Mouse (Mus musculus) neural tube, embryonic 12.5 days (tissue): ENCODE data around the gene Dqx1. TPM values are rescaled to one million over a fixed set of nuclear protein-coding genes. Genes with fewer than 3 reads are reported as not detected.
A peak's percentile ranks its signal among the peaks of the same experiment; 100 is the strongest.

Experiments
- ATAC-seq: fragments of 200-750 bp; cut with Nextera tagmentation; 2 replicates; pipeline ENCODE4 v1.8.0; 2017; ENCODE audit warnings: low read depth, mild to moderate bottlenecking, moderate TSS enrichment, moderate library complexity; ENCODE audit not compliant: low FRiP score
- H3K27ac ChIP-seq: fragments of 300-500 bp; sonication (generic); 2 replicates; pipeline ENCODE4 v1.5.1; 2016
- H3K27me3 ChIP-seq: fragments of 300-500 bp; sonication (generic); replicated peaks from 2 replicates; pipeline ENCODE4 v1.6.1; 2016; ENCODE audit warnings: mild to moderate bottlenecking
- H3K36me3 ChIP-seq: fragments of 300-500 bp; sonication (generic); 2 replicates; pipeline ENCODE4 v1.6.1; 2016; ENCODE audit warnings: mild to moderate bottlenecking
- H3K4me1 ChIP-seq: fragments of 300-500 bp; sonication (generic); 2 replicates; pipeline ENCODE4 v1.6.1; 2016
- H3K4me2 ChIP-seq: fragments of 300-500 bp; sonication (generic); replicated peaks from 2 replicates; pipeline ENCODE4 v1.6.1; 2016; ENCODE audit warnings: mild to moderate bottlenecking
- H3K4me3 ChIP-seq: fragments of 300-500 bp; sonication (generic); 2 replicates; pipeline ENCODE4 v1.5.1; 2016
- H3K9ac ChIP-seq: fragments of 300-500 bp; sonication (generic); 2 replicates; pipeline ENCODE4 v1.6.1; 2016; ENCODE audit warnings: mild to moderate bottlenecking
- H3K9me3 ChIP-seq: fragments of 300-500 bp; sonication (generic); 2 replicates; pipeline ENCODE4 v1.6.1; 2016; ENCODE audit warnings: mild to moderate bottlenecking
- WGBS: fragments of 180-500 bp; shearing (Covaris S2); methylation state at CpG from one replicate; pipeline ENCODE4 v1.1.7; 2016; 5-methylcytosine and 5-hydroxymethylcytosine counted together
- polyA plus RNA-seq: library from polyadenylated mRNA; unstranded; fragments of >200 nt; fragmentation: Nextera tagmentation; extraction: Ambion mirVana; gene quantifications from 2 replicates; pipeline ENCODE4 v1.2.1, GENCODE M21; 2016

Dqx1 gene
- polyA plus RNA-seq, 1 experiment from 2014 or later, result 2.1 TPM

GRCm38 (mm10) chr6:83037188-83037587 lies 20.5 kb upstream of the Dqx1 start:
- Histone ChIP-seq H3K9me3 (no peaks in the 10 kb centered on the region), H3K9ac (no peak overlapping the region), H3K27me3 (peaks cover 26% of the 10 kb centered on the region), H3K4me1 (peaks cover 32% of the 10 kb centered on the region), H3K36me3 (no peaks in the 10 kb centered on the region), H3K4me3 (no peak overlapping the region), H3K27ac (no peak overlapping the region), H3K4me2 (no peak overlapping the region)
- no peak for ATAC-seq
- 87% methylated on average over 8 of the region's 8 CpGs for WGBS

- Histone ChIP-seq H3K27ac (no peak overlapping the region), H3K9me3 (no peaks in the 10 kb centered on the region), H3K4me2 (peak overlapping the region; percentile 62), H3K36me3 (no peaks in the 10 kb centered on the region), H3K4me1 (peaks cover 19% of the 10 kb centered on the region), H3K27me3 (peaks cover 18% of the 10 kb centered on the region), H3K9ac (0 out of 2 replicates have a peak overlapping the region, but pooled peaks have one; percentile 14), H3K4me3 (peak overlapping the region; percentile 15)
- 8% methylated on average over 24 of the region's 24 CpGs for WGBS
- peak; percentile 45 for ATAC-seq
Observed at GRCm38 (mm10) chr6:83038496-83039012, 19.1 kb upstream of the Dqx1 start.

- peaks cover 7% of the 10 kb centered on the region for H3K27me3 ChIP-seq
- H3K4me2 ChIP-seq, result no peak overlapping the region
- no peak overlapping the region for H3K27ac ChIP-seq
- no peaks in the 10 kb centered on the region for H3K9me3 ChIP-seq
- ATAC-seq, result no peak
- peaks cover 8% of the 10 kb centered on the region for H3K4me1 ChIP-seq
- H3K4me3 ChIP-seq, result no peak overlapping the region
- H3K36me3 ChIP-seq, result no peaks in the 10 kb centered on the region
- H3K9ac ChIP-seq, result no peak overlapping the region
- WGBS, result 85% methylated on average over 5 of the region's 5 CpGs
Observed at GRCm38 (mm10) chr6:83040601-83041000, 17.0 kb upstream of the Dqx1 start.

GRCm38 (mm10) chr6:83043561-83043960 lies 14.1 kb upstream of the Dqx1 start:
- Histone ChIP-seq H3K4me3 (no peak overlapping the region), H3K4me2 (no peak overlapping the region), H3K27me3 (no peaks in the 10 kb centered on the region), H3K36me3 (no peaks in the 10 kb centered on the region), H3K9me3 (no peaks in the 10 kb centered on the region), H3K27ac (no peak overlapping the region), H3K9ac (no peak overlapping the region), H3K4me1 (peaks cover 2% of the 10 kb centered on the region; the same call in 1 of the 2 replicates)
- 69% methylated on average over 6 of the region's 6 CpGs for WGBS
- ATAC-seq, result no peak

GRCm38 (mm10) chr6:83043993-83044392 lies 13.7 kb upstream of the Dqx1 start:
- WGBS, result 89% methylated on average over 5 of the region's 5 CpGs

GRCm38 (mm10) chr6:83044742-83045141 lies 12.9 kb upstream of the Dqx1 start:
- no peak overlapping the region for H3K27ac ChIP-seq
- no peak overlapping the region for H3K9ac ChIP-seq
- no peak overlapping the region for H3K4me2 ChIP-seq
- no peak for ATAC-seq
- no peaks in the 10 kb centered on the region for H3K27me3 ChIP-seq
- H3K4me1 ChIP-seq, result no peaks in the 10 kb centered on the region
- 75% methylated on average over 9 of the region's 9 CpGs for WGBS
- H3K4me3 ChIP-seq, result no peak overlapping the region
- no peaks in the 10 kb centered on the region for H3K9me3 ChIP-seq
- H3K36me3 ChIP-seq, result no peaks in the 10 kb centered on the region

More at GRCm38 (mm10) chr6:83043993-83044392, 13.7 kb upstream of the Dqx1 start:
- no peak for ATAC-seq
- Histone ChIP-seq H3K9ac (no peak overlapping the region), H3K4me2 (no peak overlapping the region), H3K27me3 (no peaks in the 10 kb centered on the region), H3K9me3 (no peaks in the 10 kb centered on the region), H3K36me3 (no peaks in the 10 kb centered on the region), H3K27ac (no peak overlapping the region), H3K4me1 (no peaks in the 10 kb centered on the region), H3K4me3 (no peak overlapping the region)

GRCm38 (mm10) chr6:83049367-83049766 lies 8.3 kb upstream of the Dqx1 start:
- H3K27ac ChIP-seq, result no peak overlapping the region
- H3K4me2 ChIP-seq, result no peak overlapping the region
- H3K9ac ChIP-seq, result no peak overlapping the region
- no peaks in the 10 kb centered on the region for H3K27me3 ChIP-seq
- 72% methylated on average over 10 of the region's 10 CpGs for WGBS
- peaks cover 11% of the 10 kb centered on the region for H3K4me1 ChIP-seq
- H3K36me3 ChIP-seq, result peaks cover 14% of the 10 kb centered on the region
- no peaks in the 10 kb centered on the region for H3K9me3 ChIP-seq
- no peak overlapping the region for H3K4me3 ChIP-seq
- ATAC-seq, result no peak

- Histone ChIP-seq H3K9ac (peak overlapping the region; percentile 95), H3K9me3 (no peaks in the 10 kb centered on the region), H3K4me1 (peaks cover 22% of the 10 kb centered on the region), H3K36me3 (peaks cover 32% of the 10 kb centered on the region), H3K4me2 (peak overlapping the region; percentile 93), H3K27me3 (no peaks in the 10 kb centered on the region), H3K4me3 (peak overlapping the region; percentile 95), H3K27ac (no peak overlapping the region)
- 3% methylated on average over 26 of the region's 26 CpGs for WGBS
- ATAC-seq, result peak; percentile 23
Observed at GRCm38 (mm10) chr6:83053136-83053960, 4.3 kb upstream of the Dqx1 start.

GRCm38 (mm10) chr6:83054074-83054851 lies 3.4 kb upstream of the Dqx1 start, which contains the start of gene Aup1:
Aup1 (plus strand) TSS chr6:83054521.
- Histone ChIP-seq H3K9ac (peak within 1 kb of the TSS; percentile 95), H3K4me2 (peak within 1 kb of the TSS; percentile 93), H3K4me3 (peak within 1 kb of the TSS; percentile 95), H3K9me3 (no peaks in the 10 kb centered on the region), H3K4me1 (peaks cover 22% of the 10 kb centered on the region), H3K27me3 (no peaks in the 10 kb centered on the region), H3K36me3 (peaks cover 32% of the 10 kb centered on the region), H3K27ac (peak within 1 kb of the TSS; percentile 53; the same call in 1 of the 2 replicates)
- WGBS, result under 1% methylated on average over 64 of the region's 64 CpGs
- ATAC-seq, result peak; percentile 96

GRCm38 (mm10) chr6:83054871-83055431 lies 2.7 kb upstream of the Dqx1 start, which contains the start of gene Htra2:
Htra2 (minus strand) TSS chr6:83055273.
- Histone ChIP-seq H3K4me2 (peak within 1 kb of the TSS; percentile 93), H3K9me3 (no peaks in the 10 kb centered on the region), H3K4me1 (peaks cover 22% of the 10 kb centered on the region)

GRCm38 (mm10) chr6:83058725-83059124 lies 1.1 kb downstream of the Dqx1 start:
- Histone ChIP-seq H3K27me3 (peaks cover 18% of the 10 kb centered on the region), H3K4me2 (no peak overlapping the region), H3K27ac (no peak overlapping the region), H3K9ac (no peak overlapping the region), H3K4me3 (no peak overlapping the region), H3K36me3 (peaks cover 18% of the 10 kb centered on the region), H3K9me3 (no peaks in the 10 kb centered on the region), H3K4me1 (peaks cover 11% of the 10 kb centered on the region)
- 84% methylated on average over 2 of the region's 2 CpGs for WGBS
- no peak for ATAC-seq

More at GRCm38 (mm10) chr6:83054871-83055431, 2.7 kb upstream of the Dqx1 start, which contains the start of gene Htra2:
- H3K27me3 ChIP-seq, result no peaks in the 10 kb centered on the region
- peaks cover 32% of the 10 kb centered on the region for H3K36me3 ChIP-seq
- peak within 1 kb of the TSS; percentile 95 for H3K9ac ChIP-seq
- WGBS, result under 1% methylated on average over 50 of the region's 50 CpGs
- peak; percentile 57 for ATAC-seq
- H3K4me3 ChIP-seq, result peak within 1 kb of the TSS; percentile 95
- H3K27ac ChIP-seq, result peak within 1 kb of the TSS; percentile 53; the same call in 1 of the 2 replicates
